Mouse (Mus musculus) C3H10T1/2 (cell line): ENCODE measurements around the gene Pten. TPM values are rescaled to one million over a fixed set of nuclear protein-coding genes. Genes with fewer than 3 reads are reported as not detected.

ENCODE experiments used
- polyA plus RNA-seq, 2 experiments: library from polyadenylated mRNA; unstranded; fragments of >200 nt; fragmentation: generic; extraction: Trizol; gene quantifications; one replicate each; pipeline ENCODE4 v1.2.1; 2012; ENCODE audit warnings: missing spikeins in 2 of 2

Pten gene
- 10 to 100 TPM in 1 of 2 experiments, 1 to 10 TPM in 1; 1.3 to 17.0 TPM for polyA plus RNA-seq

DNA sequence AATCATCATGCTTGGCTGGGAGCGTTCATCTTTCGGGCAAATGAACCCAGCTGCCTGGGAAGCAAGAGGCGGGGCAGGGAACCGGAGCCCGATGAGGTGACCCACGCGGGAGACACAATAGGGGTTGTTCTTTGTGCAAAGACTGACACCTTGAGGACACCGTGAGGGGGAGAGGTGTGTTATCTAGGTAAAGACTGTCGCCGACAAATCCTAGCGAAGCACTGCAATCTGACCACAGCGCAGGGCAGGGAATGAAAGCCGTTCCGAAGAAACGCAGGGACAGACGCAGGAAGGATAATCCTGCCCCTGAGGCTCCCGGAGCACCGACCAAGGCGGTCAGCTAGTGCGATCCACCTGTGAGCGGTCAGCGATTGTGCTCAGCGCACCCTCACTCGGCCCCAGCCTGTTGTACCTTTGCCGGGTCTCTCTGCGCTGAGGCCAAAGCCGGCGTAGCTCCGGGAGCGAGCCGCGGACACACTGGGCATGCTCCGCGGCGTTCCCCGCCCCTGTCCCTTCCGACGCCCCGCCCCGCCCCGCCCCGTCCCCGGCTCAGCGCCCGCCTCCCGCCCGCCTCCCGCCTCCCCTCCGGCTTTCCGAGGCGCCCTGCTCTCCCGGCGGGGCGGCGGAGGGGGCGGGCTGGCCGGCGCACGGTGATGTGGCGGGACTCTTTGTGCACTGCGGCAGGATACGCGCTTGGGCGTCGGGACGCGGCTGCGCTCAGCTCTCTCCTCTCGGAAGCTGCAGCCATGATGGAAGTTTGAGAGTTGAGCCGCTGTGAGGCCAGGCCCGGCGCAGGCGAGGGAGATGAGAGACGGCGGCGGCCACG is at the start of gene Pten:
Pten (plus strand) TSS at position 598 of the 826 bp plus-strand sequence.

DNA sequence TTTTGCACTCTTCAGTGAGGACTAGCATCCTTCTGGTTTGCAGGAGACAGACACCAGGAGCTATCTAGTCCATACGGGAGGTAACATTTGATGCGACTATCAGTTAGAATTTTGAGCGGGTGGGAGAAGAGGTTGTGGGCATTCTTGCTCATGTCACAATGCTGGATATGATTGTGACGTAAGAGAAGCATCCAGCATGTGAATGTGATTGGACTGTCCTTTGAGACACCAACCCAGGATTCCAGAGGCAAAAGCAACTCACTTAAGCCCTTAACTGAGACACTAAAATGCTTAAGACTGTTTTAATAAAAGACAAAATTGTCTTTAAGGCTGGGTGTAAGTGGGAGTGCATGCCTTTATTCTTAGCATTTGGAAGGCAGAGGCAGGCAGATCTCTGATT is 17.6 kb upstream of the Pten start, which contains the start of gene Atad1:
Atad1 (minus strand) TSS at position 101 of the 400 bp plus-strand sequence.

Other genes with a start within 250 kb of the Pten start
- gene Papss2, start 161.7 kb upstream of the Pten start, polyA plus RNA-seq = 1 to 10 TPM in 1 of 2 experiments, under 1 TPM in 1; 0.68 to 1.7 TPM
- 1 to 10 TPM in 1 of 2 experiments, under 1 TPM in 1; 0.63 to 7.0 TPM for gene Atad1, start 17.7 kb upstream of the Pten start, polyA plus RNA-seq